In the genomic region with DNA sequence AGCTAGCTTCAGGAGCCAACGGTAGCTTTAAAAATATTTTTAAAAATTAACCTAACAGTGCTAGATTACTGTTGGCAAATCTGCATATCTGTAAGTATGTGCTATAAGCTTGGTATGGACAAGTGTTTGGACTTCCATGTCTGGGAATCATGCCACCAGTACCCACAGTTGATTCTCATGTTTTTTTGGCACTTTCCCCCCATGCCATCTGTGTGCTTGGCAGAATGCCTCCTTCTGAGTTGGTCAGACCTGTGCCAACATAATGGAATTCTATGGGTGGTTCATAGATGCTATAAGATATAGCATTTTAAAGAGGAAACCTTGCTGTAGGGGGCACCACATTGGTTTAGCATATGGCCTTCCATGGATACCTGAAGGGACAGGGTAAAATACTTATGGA, we compare ENCODE assay signal across 10 mouse cellular contexts.
DNase-seq lines count a peak whose midpoint lies in the region; ATAC-seq lines count a peak whose summit lies in the region.
"Had no signal": no experiment of that assay in that cellular context is flagged by ENCODE, and none has a peak within 500 bp of the region (broad histone marks: within the 10 kb centered on the region; RNA-seq: fewer than 3 reads in every experiment).

No protein-coding gene starts in this region.

- intact Hi-C loops in heart, postnatal 36 days (cut with DNase I): no loop called here

- no peaks in the 10 kb centered on the region for H3K9me3 ChIP-seq in hindbrain, embryonic 14.5 days (ENCODE audit: control insufficient read depth, low read length)
- H3K9me3 ChIP-seq in hindbrain, embryonic 11.5 days (ENCODE audit: control insufficient read depth, low read length): no peaks in the 10 kb centered on the region

- H3K4me3 ChIP-seq in hindbrain, embryonic 14.5 days (replicated peaks; ENCODE audit: low read length): no peak overlapping the region
- H3K4me3 ChIP-seq in hindbrain, embryonic 11.5 days (ENCODE audit: low read depth, low read length): no peak overlapping the region
- H3K4me3 ChIP-seq: myocyte had no signal

- no peak overlapping the region for H3K9ac ChIP-seq in hindbrain, embryonic 14.5 days
- no peak overlapping the region for H3K9ac ChIP-seq in hindbrain, embryonic 11.5 days (ENCODE audit: low read depth, low read length)

- H3K4me1 ChIP-seq in hindbrain, embryonic 14.5 days (replicated peaks; ENCODE audit: control insufficient read depth, insufficient read depth, low read length): no peaks in the 10 kb centered on the region
- H3K4me1 ChIP-seq in hindbrain, embryonic 11.5 days (replicated peaks; ENCODE audit: control insufficient read depth, insufficient read depth, low read length): no peaks in the 10 kb centered on the region

- H3K27ac ChIP-seq in hindbrain, embryonic 14.5 days: no peak overlapping the region
- H3K27ac ChIP-seq in hindbrain, embryonic 11.5 days (ENCODE audit: low read depth, low read length): no peak overlapping the region

- no peak overlapping the region for H3K4me2 ChIP-seq in hindbrain, embryonic 14.5 days (replicated peaks)
- no peak overlapping the region for H3K4me2 ChIP-seq in hindbrain, embryonic 11.5 days (replicated peaks; ENCODE audit: low read depth, low read length)

- ATAC-seq in hindbrain, embryonic 14.5 days (ENCODE audit: low FRiP score): no peak; the same call in 1 of the 2 replicates
- ATAC-seq in hindbrain, embryonic 11.5 days (ENCODE audit: low FRiP score): no peak

- DNase-seq in hindbrain, embryonic 14.5 days (ENCODE audit: low spot score): peak; percentile 58
- no peak for DNase-seq in hindbrain, embryonic 11.5 days (ENCODE audit: low spot score)
- DNase-seq in cerebellum, adult 8-10 months: peak; percentile 84
- DNase-seq in layer of hippocampus, adult 8-10 months (ENCODE audit: low spot score in 2 of 2): peak; percentile 18 to 55
- peak; percentile 60 to 61 for DNase-seq in right cerebral cortex, adult 2 months (ENCODE audit: low spot score in 2 of 2)
- DNase-seq in adrenal gland, adult 8-10 months: no peak
- DNase-seq in heart, postnatal 36 days: no peak
- DNase-seq in heart, adult 9 months (ENCODE audit: low spot score in 2 of 2): no peak
- DNase-seq: lung, postnatal 10 days had no signal

- WGBS in hindbrain, embryonic 14.5 days: 87% methylated on average over 1 of the region's 1 CpGs
- 95% methylated on average over 1 of the region's 1 CpGs for WGBS in hindbrain, embryonic 11.5 days

- no peaks in the 10 kb centered on the region for H3K27me3 ChIP-seq in hindbrain, embryonic 14.5 days (ENCODE audit: control insufficient read depth, insufficient read depth, low read length)
- H3K27me3 ChIP-seq in hindbrain, embryonic 11.5 days (ENCODE audit: control insufficient read depth, insufficient read depth, low read length): no peaks in the 10 kb centered on the region

- H3K36me3 ChIP-seq in hindbrain, embryonic 14.5 days (replicated peaks; ENCODE audit: control insufficient read depth, insufficient read depth): no peaks in the 10 kb centered on the region
- no peaks in the 10 kb centered on the region for H3K36me3 ChIP-seq in hindbrain, embryonic 11.5 days (ENCODE audit: control insufficient read depth, insufficient read depth, low read length)

Comparison
In these comparisons a context has a peak if more than half of its experiments do, and no peak if none do; other contexts are left out.
1. DNase-seq: peak in hindbrain, embryonic 14.5 days (single experiment), cerebellum, adult 8-10 months (single experiment), layer of hippocampus, adult 8-10 months (2 of 2) and right cerebral cortex, adult 2 months (2 of 2); none in hindbrain, embryonic 11.5 days (single experiment), adrenal gland, adult 8-10 months (single experiment), heart, postnatal 36 days (0 of 2) and heart, adult 9 months (0 of 2).